Mouse (Mus musculus) liver, embryonic 14.5 days (tissue): Measurements from ENCODE around the gene Stxbp5l.

ENCODE experiments used
- CTCF ChIP-seq: IDR thresholded peaks from 2 replicates; pipeline ENCODE4 v1.5.1; 2016; ENCODE audit warnings: antibody characterized with exemption, low read depth, control low read depth
- EP300 ChIP-seq: IDR thresholded peaks from 2 replicates; pipeline ENCODE4 v1.6.1; 2016; ENCODE audit warnings: antibody characterized with exemption, low read depth

- TF ChIP-seq CTCF (no peak), EP300 (no peak)
Observed at GRCm38 (mm10) chr16:37384369-37384768, 393 bp downstream of the Stxbp5l start.
